Mouse (Mus musculus) kidney, postnatal 4 days (tissue): Measurements from ENCODE around the gene Ly6g5c.

Experiments
- DNase-seq, 2 experiments: peaks; one replicate each; pipeline ENCODE4 v3.0.0; 2021; ENCODE audit warnings: mixed read lengths in 2 of 2

The Ly6g5c gene

DNA sequence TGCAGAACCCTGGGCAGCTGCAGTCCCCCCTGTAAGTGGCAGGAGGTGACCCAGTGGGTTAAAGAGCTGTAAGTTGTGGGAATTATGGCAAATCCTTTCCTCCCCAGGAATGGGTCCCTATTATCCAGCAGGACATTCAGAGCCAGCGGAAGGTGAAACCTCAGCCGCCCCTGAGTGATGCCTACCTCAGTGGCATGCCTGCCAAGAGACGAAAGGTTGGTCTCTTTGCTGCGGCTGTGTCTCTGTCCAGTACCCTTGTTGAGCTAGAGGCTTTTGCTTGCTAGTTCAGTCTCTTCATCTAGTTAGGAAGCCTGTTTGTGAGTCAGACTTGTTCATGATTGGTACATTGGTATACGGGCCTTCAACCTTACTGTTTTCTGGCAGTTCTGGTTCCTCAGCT lies 38.1 kb downstream of the Ly6g5c start:
- no peak for DNase-seq

DNA sequence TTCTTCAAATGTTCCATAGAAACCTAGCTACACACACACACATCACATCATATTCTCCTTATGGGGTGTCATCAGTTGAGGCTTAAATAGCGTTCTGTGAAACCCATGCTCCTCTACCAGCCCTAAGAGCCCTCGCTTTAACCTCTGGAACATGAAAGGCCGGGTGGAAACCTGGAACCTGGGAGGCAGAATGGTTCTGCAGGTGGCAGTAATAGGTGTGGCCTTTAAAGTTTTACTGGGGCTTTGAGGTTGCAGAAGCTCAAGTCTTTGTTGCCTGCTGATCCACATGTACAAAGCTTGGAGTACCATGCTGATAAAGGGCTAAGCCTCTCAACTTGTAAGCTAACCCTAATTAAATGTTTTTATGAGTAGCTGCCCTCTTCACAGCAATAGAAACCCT lies 39.3 kb downstream of the Ly6g5c start:
- no peak for DNase-seq

DNA sequence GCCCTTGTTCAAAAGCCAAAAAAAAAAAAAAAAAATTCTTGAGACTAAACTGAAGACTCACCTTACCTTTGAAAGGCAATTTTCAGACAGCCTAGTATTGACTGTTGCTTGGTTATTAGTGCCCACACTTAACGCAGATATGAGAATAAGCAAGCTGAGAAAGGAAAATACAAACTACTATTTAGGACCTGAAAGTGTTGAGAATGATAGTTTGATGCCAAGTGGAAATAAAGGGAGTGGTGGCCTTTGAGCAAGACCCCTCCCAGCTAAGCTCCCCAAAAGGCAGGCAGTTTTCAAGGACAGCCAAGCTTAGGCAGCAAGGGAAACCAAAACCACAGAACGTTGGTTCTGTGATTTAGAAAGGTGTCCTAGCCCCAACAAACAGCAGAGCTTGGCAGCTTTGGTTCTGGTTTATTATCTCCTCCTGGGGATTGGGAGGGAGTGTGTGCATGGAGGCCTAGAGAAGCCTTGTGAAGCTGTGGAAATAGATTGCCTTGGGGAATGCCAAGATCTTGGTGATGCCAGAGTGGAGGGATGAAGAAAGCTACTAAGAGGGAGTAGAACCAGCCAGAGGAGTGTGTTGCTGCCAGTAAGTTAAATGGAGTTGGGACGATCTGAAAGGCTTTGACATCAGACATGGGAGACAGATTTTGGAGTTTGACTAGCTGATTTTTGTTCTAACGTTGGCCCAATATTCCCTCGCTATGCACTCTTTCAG lies 40.0 kb downstream of the Ly6g5c start:
- DNase-seq, result no peak

- DNase-seq, result no peak
Measured at GRCm38 (mm10) chr17:35152121-35152520, 44.0 kb downstream of the Ly6g5c start.

- no peak for DNase-seq
Measured at GRCm38 (mm10) chr17:35153077-35153476, 45.0 kb downstream of the Ly6g5c start.

- no peak for DNase-seq
Measured at GRCm38 (mm10) chr17:35153931-35154330, 45.9 kb downstream of the Ly6g5c start.

DNA sequence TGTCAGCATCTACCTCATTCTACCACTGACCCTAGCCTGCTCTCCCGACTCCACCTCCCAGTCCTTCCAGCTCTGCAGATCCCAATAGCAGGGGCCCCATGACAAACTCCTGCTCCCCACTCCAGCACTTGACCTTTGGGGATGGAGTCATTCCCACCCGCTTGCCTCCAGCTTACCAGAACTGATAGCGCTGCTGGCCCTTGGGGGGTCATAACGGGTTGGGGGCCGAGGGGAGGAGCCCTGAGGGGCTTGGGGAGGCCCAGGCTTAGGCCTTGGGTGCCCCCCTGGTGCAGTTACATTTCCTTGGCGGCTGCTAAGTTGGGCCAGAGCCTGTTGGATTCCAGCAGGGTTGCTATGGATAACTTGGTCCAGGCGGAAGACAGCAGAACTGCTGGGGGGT lies 46.5 kb downstream of the Ly6g5c start:
- no peak for DNase-seq

DNA sequence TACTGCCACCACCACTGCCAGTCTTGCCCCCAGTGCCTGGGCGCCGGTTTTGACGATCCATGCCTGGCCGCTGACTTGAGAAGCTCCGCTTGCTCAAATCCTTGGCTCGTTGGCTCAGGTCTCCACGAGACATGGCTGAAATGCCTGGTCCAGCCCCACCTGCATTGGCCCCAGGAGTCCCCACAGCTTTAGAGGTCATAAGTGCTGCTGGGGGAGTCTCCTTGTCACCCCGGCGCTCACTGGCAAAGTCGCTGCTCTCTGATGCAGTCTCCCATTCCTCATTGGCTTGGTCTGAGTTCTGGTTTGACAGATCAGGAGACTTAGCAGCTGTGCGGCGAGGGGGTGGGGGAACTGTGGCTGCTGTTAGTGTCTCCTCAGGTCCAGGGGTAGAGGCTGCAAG lies 47.4 kb downstream of the Ly6g5c start:
- DNase-seq, result no peak

- DNase-seq, result no peak
Measured at GRCm38 (mm10) chr17:35156461-35157200, 48.6 kb downstream of the Ly6g5c start.

- no peak for DNase-seq
Measured at GRCm38 (mm10) chr17:35157254-35157653, 49.2 kb downstream of the Ly6g5c start.

- DNase-seq, result peak in 1 of 2 experiments; percentile 37
Measured at GRCm38 (mm10) chr17:35157661-35158175, 49.6 kb downstream of the Ly6g5c start.

DNA sequence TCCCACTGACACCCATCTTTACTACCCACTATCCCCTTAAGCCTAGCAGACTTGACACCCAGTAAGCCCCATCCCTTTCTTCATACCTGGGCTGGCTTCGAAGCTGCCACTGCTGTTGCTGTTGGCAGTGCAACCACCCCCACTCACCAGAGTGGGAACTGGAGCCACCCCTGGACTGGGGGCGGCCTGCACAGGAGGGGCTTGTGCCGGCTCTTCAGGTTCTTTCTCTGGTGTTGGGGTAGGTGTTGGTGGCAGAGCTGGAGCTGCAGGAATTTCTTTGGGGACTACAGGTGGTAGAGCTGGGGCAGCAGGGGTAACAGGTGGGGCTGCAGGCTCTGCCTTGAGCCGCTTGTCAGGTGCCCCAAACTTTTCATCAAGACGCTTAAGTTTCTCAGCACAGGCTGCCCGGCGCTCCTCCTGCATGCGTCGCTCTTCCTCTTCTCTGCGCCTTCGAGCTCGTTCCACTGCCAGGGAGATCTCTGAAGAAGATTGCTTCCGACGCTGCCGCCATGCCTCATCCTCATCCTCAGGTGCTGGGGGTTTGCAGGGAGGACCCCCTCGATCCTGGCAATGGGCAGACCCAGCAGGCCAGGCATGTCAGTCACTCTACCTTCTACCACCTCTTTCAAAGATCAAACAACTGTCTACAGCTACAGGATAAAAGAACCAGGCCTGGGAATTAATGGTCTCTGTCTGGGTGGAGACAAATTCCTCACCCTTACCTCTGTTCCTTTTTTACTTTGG lies 50.9 kb downstream of the Ly6g5c start:
- DNase-seq, result no peak

DNA sequence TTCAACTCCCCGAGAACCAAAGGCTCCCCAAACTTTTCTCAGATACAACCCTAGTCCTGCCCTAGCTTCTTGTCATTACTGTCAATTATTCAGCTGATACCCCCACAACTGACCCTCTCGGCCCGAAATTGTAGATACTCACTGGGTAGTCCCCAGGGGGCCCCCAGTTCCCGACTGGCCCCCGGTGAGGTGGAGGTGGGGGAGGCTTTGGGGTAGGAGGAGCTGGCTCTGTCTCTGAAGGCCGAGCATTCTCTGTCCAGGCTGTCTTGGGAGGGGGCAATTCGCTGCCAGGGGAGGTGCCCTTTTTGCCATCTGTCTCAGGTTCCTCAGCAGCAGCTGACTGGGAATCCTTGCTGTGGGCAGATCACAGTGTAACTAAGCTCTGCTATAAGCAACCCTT lies 51.6 kb downstream of the Ly6g5c start:
- DNase-seq, result no peak

DNA sequence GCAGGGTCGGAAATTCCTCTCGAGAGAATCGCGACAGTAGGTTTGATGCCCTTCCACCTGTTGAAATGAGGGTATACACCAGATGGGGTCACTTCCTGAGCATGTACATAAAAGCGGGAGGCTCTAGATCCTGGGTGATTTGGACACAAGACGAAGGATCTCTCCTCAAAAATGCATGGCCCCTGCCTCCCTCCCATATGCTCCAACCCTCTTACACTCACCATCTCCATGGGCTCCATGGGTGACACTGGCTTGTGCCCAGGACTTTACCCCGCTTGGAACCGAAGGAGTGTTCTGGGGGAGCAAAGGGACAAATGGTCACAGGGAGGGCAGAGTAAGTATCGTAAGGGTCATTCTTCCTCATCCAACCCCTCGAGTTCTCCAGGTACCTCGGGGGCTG lies 53.3 kb downstream of the Ly6g5c start:
- no peak for DNase-seq
